ENCODE assay signal across 14 mouse cellular contexts in the genomic region with DNA sequence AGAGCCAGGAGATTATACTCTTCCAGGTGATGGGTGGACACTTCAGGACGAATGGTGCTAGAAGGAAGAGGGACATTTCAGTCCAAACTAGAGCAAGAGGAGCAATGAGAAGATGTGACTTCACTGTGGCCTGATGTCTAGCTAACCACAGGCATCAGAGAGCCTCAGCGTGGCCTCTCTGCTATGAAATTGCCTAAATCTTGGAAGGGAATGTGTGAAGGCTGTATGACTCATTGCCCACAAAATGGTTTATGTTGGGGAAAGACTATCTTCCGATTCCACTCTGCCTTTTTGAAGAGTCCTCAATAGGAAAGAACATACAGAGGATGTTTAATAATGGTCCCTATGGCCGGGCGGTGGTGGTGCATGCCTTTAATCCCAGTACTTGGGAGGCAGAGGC. TPM values are rescaled to one million over a fixed set of nuclear protein-coding genes. Genes with fewer than 3 reads are reported as not detected.
"Had no signal": no experiment of that assay in that cellular context is flagged by ENCODE, and none has a peak within 500 bp of the region (broad histone marks: within the 10 kb centered on the region; RNA-seq: fewer than 3 reads in every experiment).

No protein-coding gene starts in this region.

- H3K9ac ChIP-seq: lung, embryonic 14.5 days; neural tube, embryonic 12.5 days had no signal

- H3K4me2 ChIP-seq: lung, embryonic 14.5 days; midbrain, embryonic 11.5 days; neural tube, embryonic 12.5 days had no signal

- DNase-seq: lung, adult 18-20 months; lung, embryonic 14.5 days; lung, postnatal 10 days; lung, postnatal 4 days; right cerebral cortex, postnatal 14 days; thymus, adult 18-20 months; thymus, postnatal 14 days; thymus, postnatal 36 days had no signal

- H3K4me3 ChIP-seq: neural tube, embryonic 12.5 days had no signal

- H3K9me3 ChIP-seq: neural tube, embryonic 12.5 days had no signal

- H3K36me3 ChIP-seq: neural tube, embryonic 12.5 days had no signal

- H3K27ac ChIP-seq: neural tube, embryonic 12.5 days had no signal

- ATAC-seq: midbrain, embryonic 16.5 days had no signal

- H3K27me3 ChIP-seq: neural tube, embryonic 12.5 days had no signal

RNA-seq across cellular contexts. Expression of gene Myh3, which starts 1.3 kb away (rescaled TPM):
- total RNA-seq: megakaryocyte-erythroid progenitor cell, adult 5-6 weeks; neutrophil, adult 5-6 weeks had no signal
- polyA plus RNA-seq: spleen, adult 2 months had no signal
